Mouse (Mus musculus): ENCODE measurements around the gene Slc51a. TPM values are rescaled to one million over a fixed set of nuclear protein-coding genes. Genes with fewer than 3 reads are reported as not detected.

The Slc51a gene
- 0.12 TPM for polyA plus RNA-seq (2017; shearing (Covaris generic))

DNA sequence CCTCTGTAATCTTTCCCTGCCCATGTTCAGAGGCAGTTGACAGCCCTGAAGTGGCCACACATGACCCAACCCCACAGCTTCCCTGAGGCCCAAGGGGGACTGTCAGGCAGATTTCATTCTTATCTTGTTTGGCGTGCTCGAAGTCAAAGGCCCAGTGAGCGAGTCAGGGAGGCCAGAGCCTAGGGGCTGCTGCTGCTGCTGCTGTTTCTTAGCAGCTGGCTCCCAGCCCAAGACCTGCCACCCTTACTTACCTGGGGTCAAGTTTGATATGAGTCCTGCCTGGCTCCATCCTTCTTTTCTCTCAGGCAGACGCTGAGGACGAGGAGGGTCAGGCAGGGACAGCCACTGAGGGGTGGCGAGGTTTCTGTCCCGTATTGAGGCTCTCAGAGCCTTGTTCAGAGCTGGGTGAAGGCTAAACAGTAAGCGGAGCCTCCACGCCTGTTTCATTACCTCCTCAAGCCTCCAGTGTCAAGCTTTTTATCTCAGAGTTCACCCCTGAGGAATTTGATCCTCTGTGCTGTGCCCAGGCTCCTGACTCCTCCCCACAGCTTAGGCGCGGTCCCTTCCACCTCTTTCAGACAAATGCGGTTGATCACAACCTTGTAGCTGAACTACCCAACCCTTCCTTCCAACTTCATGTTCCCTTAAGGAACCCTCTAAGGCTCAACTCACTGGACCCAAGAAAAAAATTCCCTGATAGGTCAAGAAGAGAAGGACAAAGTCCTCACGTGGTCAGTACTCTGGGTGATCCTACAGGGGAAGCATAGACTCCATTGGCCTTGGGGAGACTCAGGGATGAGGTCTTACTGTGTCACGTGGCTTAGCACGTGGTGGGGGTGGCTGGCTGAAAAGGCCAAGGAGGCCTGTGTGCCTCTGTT, at the start of gene Slc51a:
Gene Slc51a, minus strand, starts transcription at position 646 of the 878 bp plus-strand sequence.

DNA sequence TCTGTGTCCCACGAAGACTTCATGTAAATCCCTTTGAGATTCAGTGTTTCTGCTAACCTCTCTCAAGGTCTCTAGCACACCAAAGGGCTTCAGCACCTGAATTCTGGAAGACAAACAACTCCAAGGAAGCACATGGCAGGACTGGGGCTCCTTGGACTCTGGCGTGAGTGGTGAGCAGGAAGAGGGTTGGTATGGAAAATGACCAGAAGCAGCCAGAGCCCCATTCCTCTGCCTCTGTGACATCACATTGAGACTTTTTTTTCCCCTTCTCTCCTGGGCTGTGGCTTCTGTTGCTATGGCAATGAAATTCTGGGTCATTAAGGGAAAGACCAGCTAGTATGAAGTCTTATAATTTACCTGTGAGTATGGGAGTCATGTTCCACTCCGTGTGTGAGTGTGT, 8.3 kb upstream of the Slc51a start, which contains the start of gene Zdhhc19:
Gene Zdhhc19, plus strand, starts transcription at position 301 of the 400 bp plus-strand sequence.

DNA sequence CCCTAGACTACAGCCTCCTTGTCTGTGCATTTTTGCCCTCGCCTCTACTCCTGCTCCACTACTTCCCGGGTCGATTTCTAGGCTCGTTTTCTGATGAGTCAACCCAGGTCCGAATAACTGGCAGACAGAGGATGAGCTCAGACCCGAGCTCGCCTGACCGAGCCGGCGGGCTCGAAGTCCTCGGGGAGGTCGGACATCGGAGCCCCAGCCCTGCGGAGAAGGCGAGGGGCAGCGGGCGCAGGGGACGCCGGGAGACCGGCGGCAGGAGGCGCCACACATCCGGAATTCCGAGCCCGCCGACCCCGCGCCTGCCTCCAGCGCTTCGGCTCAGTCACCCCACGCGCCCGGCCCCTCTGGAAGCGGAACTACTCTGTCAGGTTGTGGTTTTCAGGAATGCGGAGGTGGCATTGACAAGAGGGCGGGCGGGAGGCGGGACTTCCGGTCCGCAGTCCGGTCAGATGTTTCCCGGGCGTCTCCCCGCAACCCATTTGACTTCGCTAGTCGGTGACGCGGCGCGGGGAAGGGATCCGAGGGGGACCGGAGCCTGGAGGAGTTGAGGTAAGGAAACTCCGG, 57.1 kb downstream of the Slc51a start, which contains the start of gene Pcyt1a:
Gene Pcyt1a, plus strand, starts transcription at position 448 of the 573 bp plus-strand sequence.

Other genes with a start within 250 kb of the Slc51a start
- gene Fbxo45, start 240.7 kb downstream of the Slc51a start, polyA plus RNA-seq (2017; shearing (Covaris generic)) = 2.4 TPM
- 25.0 TPM for gene Wdr53, start 240.7 kb downstream of the Slc51a start, polyA plus RNA-seq (2017; shearing (Covaris generic))
- not detected for gene Smco1, start 216.4 kb downstream of the Slc51a start, polyA plus RNA-seq (2017; shearing (Covaris generic))
- gene Rnf168, start 210.4 kb downstream of the Slc51a start, polyA plus RNA-seq (2017; shearing (Covaris generic)) = 14.9 TPM
- gene Ubxn7, start 155.6 kb downstream of the Slc51a start, polyA plus RNA-seq (2017; shearing (Covaris generic)) = 31.5 TPM
- gene Tm4sf19, start 87.4 kb downstream of the Slc51a start, polyA plus RNA-seq (2017; shearing (Covaris generic)) = not detected
- 3.7 TPM for gene Tctex1d2, start 68.2 kb downstream of the Slc51a start, polyA plus RNA-seq (2017; shearing (Covaris generic))
- gene Pcyt1a, start 57.0 kb downstream of the Slc51a start, polyA plus RNA-seq (2017; shearing (Covaris generic)) = 15.2 TPM
- gene Zdhhc19, start 8.4 kb upstream of the Slc51a start, polyA plus RNA-seq (2017; shearing (Covaris generic)) = not detected
- gene Tfrc, start 121.0 kb upstream of the Slc51a start, polyA plus RNA-seq (2017; shearing (Covaris generic)) = 40.1 TPM
- 14.4 TPM for gene Tnk2, start 156.0 kb upstream of the Slc51a start, polyA plus RNA-seq (2017; shearing (Covaris generic))
- 0.27 TPM for gene Muc4, start 248.0 kb upstream of the Slc51a start, polyA plus RNA-seq (2017; shearing (Covaris generic))